ENCODE assay signal across 11 mouse cellular contexts in genomic region chr14:45457003-45457402, GRCm38 (mm10). TPM values are rescaled to one million over a fixed set of nuclear protein-coding genes. Genes with fewer than 3 reads are reported as not detected.
A peak's percentile ranks its signal among the peaks of the same experiment; 100 is the strongest.
DNase-seq lines count a peak whose midpoint lies in the region; ATAC-seq and TF ChIP-seq lines count a peak whose summit lies in the region.
"Had no signal": no experiment of that assay in that cellular context is flagged by ENCODE, and none has a peak within 500 bp of the region (broad histone marks: within the 10 kb centered on the region; RNA-seq: fewer than 3 reads in every experiment).

No protein-coding gene starts in this region.

- peak overlapping the region; percentile 76 for H3K27ac ChIP-seq in hindbrain, embryonic 13.5 days
- no peak overlapping the region for H3K27ac ChIP-seq in hindbrain, embryonic 11.5 days (ENCODE audit: low read depth, low read length)
- H3K27ac ChIP-seq in heart, postnatal 0 days (ENCODE audit: low read depth), result peak overlapping the region; percentile 82
- peak overlapping the region; percentile 70 for H3K27ac ChIP-seq in midbrain, embryonic 15.5 days

- TF ChIP-seq CTCF in heart, postnatal 0 days (IDR thresholded peaks at IDR 0.05; ENCODE audit: low read depth), result no peak

- H3K27me3 ChIP-seq in hindbrain, embryonic 13.5 days, result no peaks in the 10 kb centered on the region
- no peaks in the 10 kb centered on the region for H3K27me3 ChIP-seq in hindbrain, embryonic 11.5 days (ENCODE audit: control insufficient read depth, insufficient read depth, low read length)
- no peaks in the 10 kb centered on the region for H3K27me3 ChIP-seq in heart, postnatal 0 days (ENCODE audit: control insufficient read depth, insufficient read depth, low read length)
- H3K27me3 ChIP-seq in midbrain, embryonic 15.5 days (replicated peaks), result no peaks in the 10 kb centered on the region

- 83% methylated on average over 9 of the region's 9 CpGs for WGBS in hindbrain, embryonic 13.5 days
- WGBS in hindbrain, embryonic 11.5 days, result 90% methylated on average over 9 of the region's 9 CpGs
- 48% methylated on average over 9 of the region's 9 CpGs for WGBS in heart, postnatal 0 days
- 82% methylated on average over 9 of the region's 9 CpGs for WGBS in midbrain, embryonic 15.5 days

- H3K9ac ChIP-seq in hindbrain, embryonic 13.5 days, result no peak overlapping the region
- no peak overlapping the region for H3K9ac ChIP-seq in hindbrain, embryonic 11.5 days (ENCODE audit: low read depth, low read length)
- 0 out of 2 replicates have a peak overlapping the region, but pooled peaks have one; percentile 2 for H3K9ac ChIP-seq in heart, postnatal 0 days (replicated peaks; ENCODE audit: low read depth, low read length)
- no peak overlapping the region for H3K9ac ChIP-seq in midbrain, embryonic 15.5 days

- H3K9me3 ChIP-seq in hindbrain, embryonic 13.5 days, result no peaks in the 10 kb centered on the region
- no peaks in the 10 kb centered on the region for H3K9me3 ChIP-seq in hindbrain, embryonic 11.5 days (ENCODE audit: control insufficient read depth, low read length)
- no peaks in the 10 kb centered on the region for H3K9me3 ChIP-seq in heart, postnatal 0 days (replicated peaks; ENCODE audit: control insufficient read depth, low read length)
- no peaks in the 10 kb centered on the region for H3K9me3 ChIP-seq in midbrain, embryonic 15.5 days

- H3K4me2 ChIP-seq in hindbrain, embryonic 13.5 days, result no peak overlapping the region
- no peak overlapping the region for H3K4me2 ChIP-seq in hindbrain, embryonic 11.5 days (replicated peaks; ENCODE audit: low read depth, low read length)
- H3K4me2 ChIP-seq in heart, postnatal 0 days (ENCODE audit: low read depth, low read length), result no peak overlapping the region
- no peak overlapping the region for H3K4me2 ChIP-seq in midbrain, embryonic 15.5 days

- peaks cover 24% of the 10 kb centered on the region for H3K36me3 ChIP-seq in hindbrain, embryonic 13.5 days
- H3K36me3 ChIP-seq in hindbrain, embryonic 11.5 days (ENCODE audit: control insufficient read depth, insufficient read depth, low read length), result 0 out of 2 replicates have a peak, but pooled peaks cover 3% of the 10 kb centered on the region
- peaks cover 44% of the 10 kb centered on the region for H3K36me3 ChIP-seq in heart, postnatal 0 days (replicated peaks; ENCODE audit: control insufficient read depth, insufficient read depth, low read length)
- peaks cover 12% of the 10 kb centered on the region; the same call in 1 of the 2 replicates for H3K36me3 ChIP-seq in midbrain, embryonic 15.5 days (replicated peaks)

- ATAC-seq in hindbrain, embryonic 13.5 days (ENCODE audit: low FRiP score), result no peak
- ATAC-seq in hindbrain, embryonic 11.5 days (ENCODE audit: low FRiP score), result no peak
- ATAC-seq in heart, postnatal 0 days (ENCODE audit: insufficient read depth, low read depth), result 0 out of 2 replicates have a peak, but pooled peaks have one; percentile 5
- ATAC-seq in midbrain, embryonic 15.5 days (replicated peaks), result 0 out of 2 replicates have a peak, but pooled peaks have one; percentile 9

- peaks cover 44% of the 10 kb centered on the region for H3K4me1 ChIP-seq in hindbrain, embryonic 13.5 days (replicated peaks)
- no peaks in the 10 kb centered on the region; the same call in 1 of the 2 replicates for H3K4me1 ChIP-seq in hindbrain, embryonic 11.5 days (replicated peaks; ENCODE audit: control insufficient read depth, insufficient read depth, low read length)
- H3K4me1 ChIP-seq in heart, postnatal 0 days (ENCODE audit: control insufficient read depth, insufficient read depth), result peaks cover 47% of the 10 kb centered on the region
- H3K4me1 ChIP-seq in midbrain, embryonic 15.5 days, result peaks cover 17% of the 10 kb centered on the region

- H3K4me3 ChIP-seq in hindbrain, embryonic 13.5 days, result no peak overlapping the region
- H3K4me3 ChIP-seq in hindbrain, embryonic 11.5 days (ENCODE audit: low read depth, low read length), result no peak overlapping the region
- no peak overlapping the region for H3K4me3 ChIP-seq in heart, postnatal 0 days (ENCODE audit: low read depth, low read length)
- H3K4me3 ChIP-seq in midbrain, embryonic 15.5 days, result no peak overlapping the region
- H3K4me3 ChIP-seq: erythroblast, embryonic 14.5 days had no signal

- DNase-seq in hindbrain, embryonic 11.5 days (ENCODE audit: low spot score), result no peak
- DNase-seq in ovary, adult 18-20 months (ENCODE audit: low spot score), result peak; percentile 7
- DNase-seq in ovary, postnatal 14 days (ENCODE audit: low spot score), result no peak
- DNase-seq in heart, postnatal 0 days (ENCODE audit: low spot score), result no peak
- no peak for DNase-seq in frontal cortex, postnatal 36 days (ENCODE audit: low spot score in 2 of 2)
- no peak for DNase-seq in adrenal gland, postnatal 14 days
- DNase-seq: cerebellum, adult 9-10 months; right cerebral cortex, postnatal 25 days had no signal

- no peak; the same call in 1 of the 2 replicates for TF ChIP-seq EP300 in heart, postnatal 0 days (IDR thresholded peaks at IDR 0.05; ENCODE audit: low read depth)

RNA-seq across cellular contexts. Expression of gene Gnpnat1, which starts 52.3 kb away (rescaled TPM):
- polyA plus RNA-seq in hindbrain, embryonic 13.5 days (2015; fragmentation: Nextera tagmentation; extraction: Ambion mirVana), result 26.9 and 28.4 TPM in 2 replicates
- 41.7 and 44.5 TPM in 2 replicates for polyA plus RNA-seq in hindbrain, embryonic 11.5 days (2014; fragmentation: Nextera tagmentation; extraction: Ambion mirVana)
- 5.3 and 11.0 TPM in 2 replicates for total RNA-seq in heart, postnatal 0 days (2014; rRNA removed; ENCODE audit: low replicate concordance)
- polyA plus RNA-seq in heart, postnatal 0 days (2015; fragmentation: Nextera tagmentation; extraction: Ambion mirVana), result 18.6 and 22.1 TPM in 2 replicates
- polyA plus RNA-seq in midbrain, embryonic 15.5 days (2015; fragmentation: Nextera tagmentation; extraction: Ambion mirVana), result 26.3 and 30.2 TPM in 2 replicates
- 36.1 and 36.8 TPM in 2 replicates for total RNA-seq in adrenal gland, postnatal 14 days (2021)
- polyA plus RNA-seq: erythroblast, embryonic 14.5 days had no signal

Comparison
In these comparisons a context has a peak if more than half of its experiments do, and no peak if none do; other contexts are left out.
1. ATAC-seq: peak in heart, postnatal 0 days (single experiment) and midbrain, embryonic 15.5 days (single experiment); none in hindbrain, embryonic 13.5 days (single experiment) and hindbrain, embryonic 11.5 days (single experiment).